Mouse (Mus musculus) left cerebral cortex, postnatal 25 days (tissue): ENCODE data around the gene Kcnk3. TPM values are rescaled to one million over a fixed set of nuclear protein-coding genes. Genes with fewer than 3 reads are reported as not detected.

ENCODE experiments used
- DNase-seq, 2 experiments: peaks; one replicate each; pipeline ENCODE4 v3.0.0; 2022; ENCODE audit warnings: low spot score in 2 of 2, mixed read lengths in 1 of 2
- intact Hi-C: fragments of 180-260 bp; cut with DNase I; formaldehyde crosslinking; loops from one replicate; pipeline ENCODE4 v1.15.1; 2025
- total RNA-seq, 2 experiments: library from RNA; stranded (reverse); gene quantifications; 2 replicates each; pipeline ENCODE4 v1.2.3; 2021

Gene Kcnk3
- total RNA-seq, 2 experiments from 2014 or later, result 21.3 to 21.6 TPM

- intact Hi-C loops, result loop anchor here (5.0 kb wide), 2 partner anchors 56 to 69 kb away; no protein-coding TSS in a partner anchor
- no peak for DNase-seq
These were observed 1.4 kb upstream of the Kcnk3 start for GRCm38 (mm10) chr5:30586616-30587015.

DNA sequence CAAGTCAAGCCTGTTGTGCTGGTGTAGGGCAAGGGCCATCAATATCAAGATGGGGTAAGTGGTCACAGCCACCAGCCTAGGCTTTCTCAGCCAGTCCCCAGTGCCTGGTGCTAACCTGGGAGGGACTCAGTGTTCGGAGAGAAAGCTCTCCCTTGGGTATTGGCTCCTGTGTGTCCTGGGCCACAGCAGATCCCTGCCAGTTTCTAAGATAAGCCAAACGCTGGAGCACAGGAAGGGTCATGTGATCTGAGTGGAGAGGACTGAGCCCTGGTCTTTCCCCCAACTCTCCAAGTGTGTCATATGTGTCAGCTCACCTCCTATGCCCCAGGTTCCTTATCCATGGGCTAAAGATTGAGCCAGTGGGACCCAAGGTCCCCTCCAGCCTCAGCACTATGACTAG is 869 bp upstream of the Kcnk3 start:
- no peak for DNase-seq
- intact Hi-C loops, result loop anchor here (5.0 kb wide), 2 partner anchors 55 to 70 kb away; no protein-coding TSS in a partner anchor

GRCm38 (mm10) chr5:30588301-30588968 is 465 bp downstream of the Kcnk3 start:
- peak; percentile 50 to 55 for DNase-seq
- intact Hi-C loops, result loop anchor here (5.0 kb wide), 2 partner anchors 54 to 71 kb away; no protein-coding TSS in a partner anchor

DNA sequence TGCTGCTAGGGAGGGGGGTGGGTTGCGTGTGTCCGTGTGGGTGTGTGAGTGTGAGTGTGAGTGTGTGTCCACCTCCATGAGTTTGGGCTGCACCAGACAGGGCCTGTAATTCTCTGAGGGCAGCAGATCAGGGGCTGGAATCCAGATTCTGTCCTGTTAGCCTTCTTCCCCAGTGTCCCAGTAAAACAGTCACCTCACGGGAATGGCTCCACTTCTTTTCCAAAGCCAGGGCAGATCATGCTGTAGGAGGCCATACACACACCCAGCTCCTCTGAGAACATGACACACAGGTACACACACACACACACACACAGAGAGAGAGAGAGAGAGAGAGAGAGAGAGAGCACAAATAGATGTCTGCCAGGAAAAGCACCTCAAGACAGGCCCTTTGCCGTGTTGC is 1.1 kb downstream of the Kcnk3 start:
- intact Hi-C loops, result loop anchor here (5.0 kb wide), 2 partner anchors 53 to 72 kb away; no protein-coding TSS in a partner anchor
- no peak for DNase-seq

DNA sequence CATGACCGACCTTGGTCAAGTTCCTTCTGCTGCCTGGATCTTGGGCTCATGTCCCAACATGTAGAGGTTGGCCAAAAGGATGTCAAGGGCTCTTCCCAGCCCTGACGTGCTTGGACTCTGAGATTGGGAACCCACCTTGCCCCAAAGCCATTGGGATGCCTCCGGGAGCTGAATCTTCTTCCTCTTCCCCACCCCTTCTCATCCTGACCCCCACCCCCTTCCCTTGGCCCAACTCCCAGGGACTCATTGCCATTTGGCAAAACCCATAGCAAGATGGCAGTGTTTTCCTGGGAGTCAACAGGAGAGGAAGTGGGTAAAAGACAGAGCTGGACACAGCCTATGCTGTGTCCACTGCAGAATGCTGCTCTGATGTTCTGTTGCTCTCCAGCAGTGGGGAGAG is 1.6 kb downstream of the Kcnk3 start:
- intact Hi-C loops, result loop anchor here (5.0 kb wide), 2 partner anchors 53 to 72 kb away; no protein-coding TSS in a partner anchor
- no peak for DNase-seq

DNA sequence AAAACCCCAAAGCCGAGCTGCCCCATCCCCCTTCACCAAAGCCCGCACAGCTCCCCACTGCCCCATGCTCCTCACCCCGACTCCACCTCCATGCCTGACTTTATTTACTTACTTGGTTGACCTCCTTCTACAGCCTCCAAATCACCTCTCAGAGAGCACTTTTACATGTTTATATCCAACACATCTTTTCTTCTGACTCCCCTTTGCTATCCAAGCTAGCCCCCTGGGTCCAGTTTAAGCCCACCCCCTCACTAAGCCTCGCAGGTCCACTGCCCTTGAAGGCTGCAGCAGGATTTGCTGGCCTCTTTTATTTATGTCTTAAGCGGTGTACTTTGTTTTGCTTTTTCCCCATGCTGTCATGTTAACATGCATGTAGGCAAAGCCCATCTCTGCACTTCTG is 2.3 kb downstream of the Kcnk3 start:
- DNase-seq, result no peak
- intact Hi-C loops, result no loop called here

DNA sequence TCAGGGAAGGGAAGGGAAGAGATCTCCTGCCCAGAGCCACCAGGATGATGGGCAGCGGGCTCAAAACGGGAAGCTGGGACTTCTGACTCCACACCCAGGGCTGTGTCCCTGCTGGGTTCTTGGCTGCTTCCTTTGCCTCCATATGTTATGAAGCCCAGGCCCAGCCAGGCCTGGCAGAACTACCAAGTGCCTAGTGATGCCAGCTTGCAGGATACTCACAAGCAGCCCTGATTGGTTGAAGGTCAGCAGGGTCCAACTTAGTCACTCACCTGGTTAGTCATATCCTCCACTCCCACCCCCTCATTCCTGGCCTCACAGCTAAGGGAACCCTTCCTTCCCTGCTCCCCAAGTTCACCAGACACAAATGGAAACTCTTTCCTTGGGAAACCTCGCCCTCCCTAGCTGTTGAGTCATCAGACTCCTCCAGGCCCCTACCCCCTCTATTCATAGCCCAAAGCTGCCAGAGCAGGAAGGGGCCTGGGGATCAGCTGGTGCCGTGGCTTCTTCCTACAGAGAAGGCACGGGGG is 3.3 kb downstream of the Kcnk3 start:
- no peak for DNase-seq
- intact Hi-C loops, result no loop called here

- intact Hi-C loops, result no loop called here
- DNase-seq, result no peak
These were observed 3.8 kb downstream of the Kcnk3 start for GRCm38 (mm10) chr5:30591786-30592185.

DNA sequence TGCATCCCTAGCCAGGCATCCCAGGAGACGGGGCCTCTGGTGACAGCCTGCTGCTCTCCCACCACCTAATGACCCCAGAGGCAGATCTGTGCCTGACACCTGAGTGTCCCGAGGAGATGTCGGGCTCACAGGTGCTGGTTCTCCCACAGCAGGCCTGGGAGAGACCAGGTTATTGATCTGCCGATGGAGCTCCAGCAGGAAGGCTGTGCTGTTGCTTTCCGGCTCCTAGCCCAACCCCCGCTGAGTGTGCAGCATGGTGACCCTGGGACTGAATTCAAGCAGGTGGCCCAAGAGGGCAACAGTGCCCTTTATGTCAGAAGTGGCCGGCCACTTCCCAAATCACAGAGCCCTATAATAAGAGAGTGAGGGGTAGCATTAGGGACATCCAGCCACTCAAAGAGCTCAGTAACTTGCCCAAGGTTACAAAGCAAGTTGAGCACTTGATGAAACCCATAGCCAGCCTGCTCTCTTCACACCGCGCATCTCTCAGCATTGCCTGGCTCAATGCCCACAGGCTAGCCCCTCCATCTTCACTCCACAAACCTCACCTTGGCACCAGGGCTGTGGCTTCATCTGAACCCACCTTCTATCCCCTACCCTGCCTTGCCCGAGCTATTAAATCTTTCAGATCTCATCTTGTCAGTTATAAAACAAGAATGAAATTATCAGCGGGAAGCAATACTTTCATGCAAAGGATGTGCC is 4.5 kb downstream of the Kcnk3 start:
- DNase-seq, result no peak
- intact Hi-C loops, result no loop called here

GRCm38 (mm10) chr5:30593360-30593759 is 5.4 kb downstream of the Kcnk3 start:
- DNase-seq, result no peak
- intact Hi-C loops, result no loop called here

DNA sequence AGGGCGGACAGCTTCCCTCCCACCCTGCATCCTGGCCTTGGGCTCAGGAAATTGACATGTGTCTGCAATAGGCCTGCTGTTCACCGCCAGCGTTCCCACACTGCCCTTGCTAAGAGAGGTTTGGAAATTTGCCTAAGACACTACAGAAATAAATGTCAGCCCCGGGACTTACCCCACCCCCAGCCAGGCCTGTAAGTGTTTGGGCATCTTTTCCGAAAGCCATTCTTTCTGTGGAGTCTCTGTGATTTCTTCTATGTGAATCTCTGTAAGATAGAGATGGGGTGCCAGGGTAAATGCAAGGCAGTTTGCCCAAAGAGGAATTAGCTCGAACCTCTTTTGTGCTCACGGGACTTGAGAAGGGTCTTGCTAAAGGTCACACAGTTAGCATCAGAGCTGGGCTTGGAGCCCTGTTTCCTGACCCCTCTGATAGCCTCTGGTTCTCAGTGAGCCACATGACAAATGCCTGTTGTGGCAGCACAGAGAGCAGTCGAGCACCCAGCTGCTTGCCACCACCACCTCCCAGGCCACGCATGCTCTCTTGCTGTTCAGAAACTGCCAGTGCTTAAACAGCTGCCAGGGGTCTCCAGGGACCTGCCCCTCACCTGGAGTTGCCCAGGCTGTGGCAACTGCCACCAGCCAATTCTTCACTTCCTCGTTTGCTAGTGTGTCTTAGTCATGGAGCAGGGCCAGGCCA is 6.0 kb downstream of the Kcnk3 start:
- DNase-seq, result no peak
- intact Hi-C loops, result no loop called here

DNA sequence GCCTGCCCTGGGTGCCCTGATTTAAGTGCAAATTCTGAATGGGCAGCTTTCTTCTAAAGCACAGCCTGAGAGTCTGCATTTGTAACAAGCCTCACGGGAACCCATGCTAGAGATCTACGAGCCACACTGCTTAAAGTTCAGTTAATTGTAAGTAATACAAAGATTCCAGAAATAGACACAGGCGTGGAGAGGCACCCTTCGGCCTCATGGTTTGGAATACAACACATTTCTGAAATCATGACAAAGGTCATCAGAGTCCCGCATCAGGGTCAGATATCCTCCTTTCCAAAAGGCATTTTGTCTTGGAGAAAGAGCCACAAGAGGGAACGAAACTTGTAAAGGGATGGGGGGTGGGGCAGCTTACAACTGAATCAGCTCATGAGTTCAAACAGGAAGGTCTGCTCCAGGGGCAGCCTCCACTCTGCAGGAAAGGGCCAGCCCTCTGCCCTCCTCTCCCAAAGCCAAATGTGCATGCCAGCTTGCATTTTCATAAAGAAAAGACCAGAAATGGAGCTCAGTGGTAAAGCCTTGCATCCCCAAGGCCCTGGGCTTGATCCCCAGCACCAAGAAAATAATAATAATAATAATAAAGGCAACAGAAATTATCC is 7.1 kb downstream of the Kcnk3 start:
- intact Hi-C loops, result no loop called here
- no peak for DNase-seq

DNA sequence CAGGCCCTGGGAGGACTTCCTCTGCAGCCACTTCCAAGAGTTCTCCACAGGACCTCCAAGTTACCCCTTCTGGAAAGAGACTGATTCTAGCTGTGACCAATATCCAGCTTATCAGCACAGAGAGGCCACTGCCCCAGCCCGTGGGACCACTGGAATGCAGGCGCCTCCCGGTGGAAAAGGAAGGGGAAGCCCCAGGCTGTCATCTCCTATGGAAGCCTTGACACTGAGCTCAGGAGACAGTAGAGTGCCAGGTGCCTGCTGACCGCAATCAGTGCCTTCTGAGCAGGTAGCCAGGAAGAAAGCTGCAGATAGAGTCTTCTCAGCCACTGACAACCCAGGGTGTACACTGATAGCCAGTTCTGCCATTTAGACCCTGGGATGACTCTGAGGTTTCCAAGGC is 13.4 kb downstream of the Kcnk3 start:
- intact Hi-C loops, result no loop called here
- DNase-seq, result no peak

DNA sequence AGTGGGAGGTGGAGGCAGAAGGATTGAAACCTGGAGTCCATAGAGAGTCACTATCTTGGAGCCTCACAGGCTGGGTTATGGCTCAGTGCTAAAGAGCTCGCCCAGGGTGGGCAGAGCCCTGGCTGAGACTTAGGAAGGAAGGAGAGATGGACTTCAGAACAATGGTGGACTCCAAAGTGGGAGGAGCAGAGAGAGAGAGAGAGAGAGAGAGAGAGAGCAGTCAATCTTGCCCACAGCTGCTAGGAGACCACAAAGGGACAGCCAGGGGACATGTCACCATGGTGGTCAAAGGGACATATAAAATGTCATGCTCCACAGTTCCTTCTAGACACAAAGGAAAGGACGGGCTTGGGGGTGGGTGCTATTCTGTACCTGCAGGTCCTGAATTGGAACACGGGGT is 15.3 kb downstream of the Kcnk3 start:
- DNase-seq, result no peak
- intact Hi-C loops, result no loop called here

DNA sequence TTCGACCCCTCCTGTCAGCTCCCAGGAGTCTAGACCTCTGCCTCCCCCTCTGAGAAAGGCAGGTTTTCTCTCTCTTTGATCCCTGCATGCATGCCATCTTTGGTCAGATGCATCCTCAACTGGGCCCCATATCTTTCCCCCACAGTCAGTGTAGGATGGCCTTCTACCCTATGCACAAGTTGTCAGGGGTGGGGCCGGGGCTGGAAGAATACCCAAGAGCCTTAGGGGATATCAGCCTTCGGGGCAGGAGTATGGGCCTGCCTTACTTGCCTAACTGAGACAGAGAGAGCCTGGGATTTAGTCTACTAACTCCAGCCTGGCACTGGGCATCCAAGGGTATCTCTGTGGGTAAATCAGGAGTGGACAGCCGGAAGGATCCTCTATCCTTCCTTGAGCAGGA is 16.0 kb downstream of the Kcnk3 start:
- DNase-seq, result no peak
- intact Hi-C loops, result no loop called here

DNA sequence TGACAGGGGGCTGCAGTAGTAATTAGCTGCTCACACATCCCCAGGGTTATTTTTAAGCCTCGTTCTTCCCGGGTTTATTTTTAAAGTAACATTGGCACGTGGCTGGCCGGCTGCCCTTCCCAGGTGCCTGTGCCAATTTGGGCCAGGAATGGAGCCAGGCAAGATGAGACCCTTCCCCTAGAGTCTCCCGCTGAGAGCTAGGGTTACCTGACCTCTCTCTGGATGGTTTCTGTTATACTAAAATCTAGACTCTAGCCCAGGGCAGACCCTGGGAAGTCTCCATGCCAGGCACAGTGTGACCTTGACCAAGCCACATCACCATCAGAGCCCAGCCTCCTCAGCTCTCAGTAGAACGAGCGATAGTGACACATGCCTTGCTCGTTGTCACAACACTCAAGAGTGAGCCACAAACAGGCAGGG is 16.8 kb downstream of the Kcnk3 start:
- DNase-seq, result no peak

DNA sequence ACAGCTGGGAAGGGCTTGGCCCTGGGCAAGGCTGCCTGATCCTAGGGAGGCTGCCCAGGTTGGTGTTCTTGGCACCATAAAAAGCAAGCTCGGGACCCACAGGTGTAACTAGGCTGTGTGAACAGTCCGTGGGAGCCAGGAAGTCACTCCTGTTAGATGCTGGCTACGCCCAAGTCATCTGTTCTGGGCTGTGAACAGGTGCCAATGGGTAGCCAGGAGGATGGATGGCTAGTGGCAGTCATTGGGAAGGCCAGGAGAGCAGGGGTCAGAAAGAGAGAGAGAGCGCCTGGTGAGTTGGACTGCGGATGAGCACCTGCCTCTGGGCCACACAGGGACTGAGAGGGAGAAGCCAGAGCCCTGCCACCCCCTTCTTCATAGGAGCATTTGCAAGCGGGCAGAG is 17.7 kb downstream of the Kcnk3 start:
- intact Hi-C loops, result no loop called here
- no peak for DNase-seq

More for the DNA sequence above, 16.8 kb downstream of the Kcnk3 start:
- intact Hi-C loops, result no loop called here

DNA sequence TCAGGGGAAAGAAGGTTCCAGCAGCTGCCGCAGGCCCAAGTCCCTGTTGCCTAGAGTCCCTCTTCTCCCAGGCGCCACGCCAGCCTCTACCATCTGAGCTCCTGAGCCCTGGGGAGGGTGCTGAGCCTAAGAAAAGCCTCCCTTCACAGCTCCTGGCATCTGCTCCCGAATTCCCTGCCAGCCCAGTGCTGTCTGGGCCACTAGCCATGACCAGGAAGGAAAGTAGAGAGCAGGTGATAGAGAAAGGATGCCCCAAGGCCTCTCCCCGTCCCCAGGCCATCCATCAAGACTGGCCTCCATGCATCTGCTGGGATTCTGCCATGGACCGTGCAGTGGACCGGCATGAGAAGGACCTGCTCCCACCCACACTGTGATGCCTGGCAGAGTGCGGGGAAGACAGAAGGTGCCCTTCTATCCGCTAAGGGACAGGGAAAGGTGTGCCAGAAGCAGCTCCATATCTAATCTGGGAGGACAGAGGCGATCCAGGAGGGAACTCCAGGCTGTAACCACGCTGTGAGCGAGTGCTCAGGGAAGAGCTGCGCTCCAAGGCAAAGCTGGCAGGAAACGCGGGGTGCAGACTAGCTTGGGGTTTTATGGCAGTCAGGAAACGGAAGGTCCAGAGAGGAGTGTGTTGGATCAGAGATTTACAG is 18.6 kb downstream of the Kcnk3 start:
- intact Hi-C loops, result no loop called here
- peak; percentile 67 to 94 for DNase-seq

- no peak for DNase-seq
- intact Hi-C loops, result no loop called here
These were observed 21.1 kb downstream of the Kcnk3 start for GRCm38 (mm10) chr5:30609094-30609493.
